Mouse (Mus musculus) heart, adult 2 months (tissue): ENCODE measurements around the gene Pde6c. TPM values are rescaled to one million over a fixed set of nuclear protein-coding genes. Genes with fewer than 3 reads are reported as not detected.

ENCODE experiments used
- DNase-seq, 2 experiments: peaks; one replicate each; pipeline ENCODE4 v3.0.0; 2021
- H3K27ac ChIP-seq: fragments of 200-600 bp; 2 replicates; pipeline ENCODE4 v1.8.1; 2022
- H3K27me3 ChIP-seq: fragments of 200-500 bp; 2 replicates; pipeline ENCODE4 v1.6.1; 2012; ENCODE audit warnings: mild to moderate bottlenecking, low read length, inconsistent platforms, mixed read lengths; ENCODE audit not compliant: control insufficient read depth, insufficient read depth
- H3K36me3 ChIP-seq: fragments of 200-500 bp; 2 replicates; pipeline ENCODE4 v1.6.1; 2012; ENCODE audit warnings: low read length, inconsistent platforms; ENCODE audit not compliant: control insufficient read depth, insufficient read depth
- H3K4me1 ChIP-seq: fragments of 200-500 bp; 2 replicates; pipeline ENCODE4 v1.6.1; 2011; ENCODE audit warnings: low read length; ENCODE audit not compliant: control insufficient read depth, insufficient read depth
- H3K4me3 ChIP-seq: fragments of 200-600 bp; 2 replicates; pipeline ENCODE4 v1.8.1; 2022
- H3K79me2 ChIP-seq: fragments of 200-500 bp; replicated peaks from 2 replicates; pipeline ENCODE4 v1.6.1; 2012; ENCODE audit warnings: mild to moderate bottlenecking, inconsistent platforms, low read length, moderate library complexity, mixed read lengths; ENCODE audit not compliant: control insufficient read depth, insufficient read depth
- H3K9ac ChIP-seq: fragments of 200-500 bp; 2 replicates; pipeline ENCODE4 v1.6.1; 2012; ENCODE audit warnings: low read depth, mild to moderate bottlenecking, control low read depth, inconsistent platforms, low read length, mixed read lengths
- CTCF ChIP-seq: fragments of 200-600 bp; IDR thresholded peaks from 2 replicates; pipeline ENCODE4 v1.8.1; 2022; ENCODE audit warnings: antibody characterized with exemption, mild to moderate bottlenecking, moderate library complexity
- EP300 ChIP-seq: fragments of 200-500 bp; IDR thresholded peaks from 2 replicates; pipeline ENCODE4 v1.6.1; 2011; ENCODE audit warnings: low read depth, low read length, control low read depth; ENCODE audit not compliant: insufficient read depth
- POLR2A ChIP-seq: fragments of 200-500 bp; IDR thresholded peaks from 2 replicates; pipeline ENCODE4 v1.6.1; 2011; ENCODE audit warnings: mild to moderate bottlenecking, low read depth, low read length, control low read depth; ENCODE audit not compliant: insufficient read depth
- WGBS: fragments of 180-500 bp; shearing (Covaris S2); methylation state at CpG from one replicate; pipeline ENCODE4 v1.1.7; 2018; 5-methylcytosine and 5-hydroxymethylcytosine counted together
- intact Hi-C: fragments of 180-260 bp; cut with DNase I; formaldehyde crosslinking; loops from one replicate; pipeline ENCODE4 v1.15.1; 2025
- polyA plus RNA-seq: library from polyadenylated mRNA; depleted of rRNA; stranded (reverse); fragments of >200 nt; gene quantifications from 2 replicates; pipeline ENCODE4 v1.2.3, GENCODE M21; 2012
- total RNA-seq, 2 experiments: library from RNA; stranded (reverse); gene quantifications; 2 replicates each; pipeline ENCODE4 v1.2.3; 2021

The Pde6c gene
- total and polyA plus RNA-seq, 3 experiments: not detected

- Histone ChIP-seq H3K27ac (no peak overlapping the region), H3K4me1 (no peaks in the 10 kb centered on the region), H3K4me3 (no peak overlapping the region), H3K27me3 (no peaks in the 10 kb centered on the region), H3K36me3 (peaks cover 2% of the 10 kb centered on the region; the same call in 1 of the 2 replicates), H3K79me2 (no peaks in the 10 kb centered on the region), H3K9ac (no peak overlapping the region)
- intact Hi-C loops: loop anchor here (1.0 to 5.0 kb wide), 2 partner anchors 111 to 243 kb away; no protein-coding TSS in a partner anchor
- TF ChIP-seq POLR2A: no peak
- peak; percentile 55 for TF ChIP-seq CTCF
- no peak for TF ChIP-seq EP300
- 92% methylated on average over 5 of the region's 5 CpGs for WGBS
- DNase-seq: no peak
These were observed 66.2 kb downstream of the Pde6c start for GRCm38 (mm10) chr19:38198731-38199130.

DNA sequence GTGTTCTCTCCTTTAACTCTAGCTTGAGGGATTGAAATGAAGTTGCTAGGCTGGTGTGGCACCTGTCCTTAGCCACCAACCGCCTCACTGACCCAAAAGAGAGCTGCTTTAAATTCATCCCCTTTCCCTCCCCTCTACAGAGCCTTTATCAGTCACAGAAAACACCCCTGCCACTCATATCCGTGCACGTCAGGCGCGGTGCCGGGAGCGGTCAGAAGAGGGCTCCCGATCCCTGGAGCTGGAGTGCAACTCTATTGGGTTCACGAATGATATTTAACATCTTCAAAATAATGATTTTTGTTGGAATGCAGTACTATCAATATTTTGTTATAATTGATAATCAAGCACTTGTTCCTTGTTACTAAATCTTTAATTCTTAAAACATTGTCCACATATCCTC lies 74.1 kb downstream of the Pde6c start:
- H3K27ac ChIP-seq: no peak overlapping the region

GRCm38 (mm10) chr19:38217696-38218095 lies 85.1 kb downstream of the Pde6c start:
- no peaks in the 10 kb centered on the region for H3K79me2 ChIP-seq
- H3K4me1 ChIP-seq: no peaks in the 10 kb centered on the region
- no peak overlapping the region for H3K27ac ChIP-seq
- intact Hi-C loops: no loop called here
- H3K36me3 ChIP-seq: no peaks in the 10 kb centered on the region; the same call in 1 of the 2 replicates
- H3K9ac ChIP-seq: no peak overlapping the region
- H3K27me3 ChIP-seq: no peaks in the 10 kb centered on the region
- no peak for TF ChIP-seq EP300
- TF ChIP-seq CTCF: no peak
- TF ChIP-seq POLR2A: no peak
- H3K4me3 ChIP-seq: no peak overlapping the region
- no peak for DNase-seq
- 98% methylated on average over 3 of the region's 3 CpGs for WGBS

More for the DNA sequence above, 74.1 kb downstream of the Pde6c start:
- peaks cover 2% of the 10 kb centered on the region; the same call in 1 of the 2 replicates for H3K36me3 ChIP-seq
- no peaks in the 10 kb centered on the region for H3K4me1 ChIP-seq
- H3K27me3 ChIP-seq: no peaks in the 10 kb centered on the region
- TF ChIP-seq POLR2A (no peak), CTCF (peak; percentile 47)
- H3K4me3 ChIP-seq: no peak overlapping the region
- DNase-seq: no peak
- 66% methylated on average over 9 of the region's 9 CpGs for WGBS
- no peaks in the 10 kb centered on the region for H3K79me2 ChIP-seq
- H3K9ac ChIP-seq: no peak overlapping the region
- intact Hi-C loops: loop anchor here (5.0 kb wide), 1 partner anchor 146 kb away; no protein-coding TSS in a partner anchor

DNA sequence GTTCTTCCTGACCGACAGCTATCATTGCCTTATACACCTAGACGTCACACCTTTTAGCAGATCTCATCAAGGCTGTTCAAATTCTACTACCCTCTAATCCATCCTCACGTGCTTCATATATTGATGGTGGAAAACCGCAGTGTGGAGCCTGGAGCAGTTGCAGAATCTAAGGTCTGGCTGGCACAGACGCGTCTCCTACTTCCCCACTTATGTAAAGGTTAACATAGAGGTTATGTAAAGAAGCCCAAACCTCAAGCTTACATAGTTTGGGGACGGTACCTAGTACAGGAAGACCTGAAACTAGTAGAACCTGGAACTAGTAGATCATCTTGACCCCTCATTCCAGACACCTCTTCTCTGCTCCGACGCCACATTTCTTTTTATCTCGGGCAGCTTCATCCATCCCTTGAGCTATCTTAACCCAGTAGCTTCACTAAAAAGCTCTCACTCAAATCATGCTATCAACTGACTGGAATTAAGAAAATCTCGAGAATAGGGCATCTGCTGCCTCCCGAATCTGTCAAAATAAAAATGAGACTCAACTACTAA lies 90.8 kb downstream of the Pde6c start:
- intact Hi-C loops: loop anchor here (10.0 kb wide), 1 partner anchor 169 kb away; the partner anchor contains the start of gene Cep55
- no peaks in the 10 kb centered on the region; the same call in 1 of the 2 replicates for H3K79me2 ChIP-seq
- H3K27ac ChIP-seq: peak overlapping the region; percentile 78
- 0 out of 2 replicates have a peak, but pooled peaks cover 2% of the 10 kb centered on the region for H3K36me3 ChIP-seq
- no peak for DNase-seq
- H3K9ac ChIP-seq: peak overlapping the region; percentile 87
- H3K4me3 ChIP-seq: peak overlapping the region; percentile 57
- H3K27me3 ChIP-seq: no peaks in the 10 kb centered on the region
- WGBS: 9% methylated on average over 12 of the region's 12 CpGs
- H3K4me1 ChIP-seq: peaks cover 5% of the 10 kb centered on the region
- no peak for TF ChIP-seq EP300

DNA sequence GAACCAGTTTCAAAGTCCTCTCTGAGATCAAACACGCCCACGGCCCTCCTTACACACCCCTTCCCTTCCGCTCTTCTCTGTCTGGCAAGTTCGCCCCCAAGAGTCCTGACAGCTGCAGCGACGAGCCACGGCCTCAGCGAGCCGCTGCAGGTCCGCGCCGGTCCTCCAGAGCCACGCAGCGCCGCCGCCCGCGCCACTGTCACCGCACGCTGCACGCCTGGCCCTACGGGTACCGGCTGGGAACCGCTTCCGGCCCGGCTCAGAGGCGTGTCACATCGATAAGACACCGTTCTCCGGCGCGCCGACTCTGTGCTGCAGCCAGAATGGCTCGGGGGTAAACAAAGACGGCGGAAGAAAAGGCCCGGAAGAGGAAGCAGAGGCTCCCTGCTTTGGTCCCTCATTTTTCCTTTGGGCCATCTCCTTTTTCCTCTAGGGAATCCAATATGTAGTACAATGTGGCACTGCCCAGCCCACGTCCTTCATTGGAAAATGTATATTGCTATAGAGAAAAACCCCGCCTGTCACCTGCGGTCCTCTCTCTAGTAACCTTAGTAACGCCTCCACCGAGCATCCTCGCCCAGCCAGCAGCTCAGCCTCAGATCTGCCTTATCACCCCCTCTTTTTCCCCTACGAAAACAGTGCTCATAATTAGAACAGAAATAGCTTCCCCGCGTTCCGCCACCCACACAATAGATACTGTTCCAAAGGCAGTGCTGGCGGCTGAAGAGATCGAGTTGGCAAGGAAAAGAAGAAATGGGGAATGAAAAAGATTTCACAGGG lies 91.5 kb downstream of the Pde6c start, which contains the start of gene Fra10ac1:
Gene Fra10ac1, minus strand, starts transcription at position 252 of the 780 bp plus-strand sequence.
- peak within 1 kb of the TSS; percentile 87 for H3K9ac ChIP-seq

More for the DNA sequence above, 91.5 kb downstream of the Pde6c start, which contains the start of gene Fra10ac1:
- Histone ChIP-seq H3K36me3 (0 out of 2 replicates have a peak, but pooled peaks cover 2% of the 10 kb centered on the region), H3K27me3 (no peaks in the 10 kb centered on the region), H3K4me1 (peaks cover 5% of the 10 kb centered on the region), H3K27ac (peak within 1 kb of the TSS; percentile 78), H3K79me2 (no peaks in the 10 kb centered on the region; the same call in 1 of the 2 replicates), H3K4me3 (peak within 1 kb of the TSS; percentile 57)
- WGBS: under 1% methylated on average over 49 of the region's 49 CpGs
- TF ChIP-seq CTCF (peak; percentile 61), EP300 (peak; percentile 36; the same call in 1 of the 2 replicates), POLR2A (peak; percentile 65)
- intact Hi-C loops: loop anchor here (10.0 kb wide), 1 partner anchor 169 kb away; the partner anchor contains the start of gene Cep55
- peak; percentile 90 to 92 for DNase-seq
